Mouse (Mus musculus) lung, adult 2 months (tissue): ENCODE measurements around the gene Car2. TPM values are rescaled to one million over a fixed set of nuclear protein-coding genes. Genes with fewer than 3 reads are reported as not detected.

Experiments used
- DNase-seq: peaks from one replicate; pipeline ENCODE4 v3.0.0; 2022
- H3K4me1 ChIP-seq: fragments of 200-500 bp; 2 replicates; pipeline ENCODE4 v1.6.1; 2011; ENCODE audit warnings: low read length; ENCODE audit not compliant: control insufficient read depth, insufficient read depth
- H3K4me3 ChIP-seq: fragments of 200-500 bp; replicated peaks from 2 replicates; pipeline ENCODE3; 2011; ENCODE audit warnings: low read depth, mild to moderate bottlenecking, control low read depth, low read length; ENCODE audit errors: extremely low read depth
- CTCF ChIP-seq: fragments of 200-500 bp; IDR thresholded peaks from 2 replicates; pipeline ENCODE4 v1.5.1; 2011; ENCODE audit warnings: mild to moderate bottlenecking, low read length, control low read depth; ENCODE audit not compliant: insufficient read depth
- POLR2A ChIP-seq: fragments of 200-500 bp; IDR thresholded peaks from 2 replicates; pipeline ENCODE4 v1.6.1; 2011; ENCODE audit warnings: low read depth, mild to moderate bottlenecking, control low read depth, low read length, borderline replicate concordance; ENCODE audit errors: extremely low read depth
- WGBS: fragments of 180-500 bp; shearing (Covaris S2); methylation state at CpG from one replicate; pipeline ENCODE4 v1.1.7; 2018; 5-methylcytosine and 5-hydroxymethylcytosine counted together
- polyA plus RNA-seq: library from polyadenylated mRNA; depleted of rRNA; stranded (reverse); fragments of >200 nt; gene quantifications from 2 replicates; pipeline ENCODE4 v1.2.3, GENCODE M21; 2012

Car2 gene
- polyA plus RNA-seq, 1 experiment, result 194 TPM

GRCm38 (mm10) chr3:14887686-14888295, 1.7 kb downstream of the Car2 start:
- WGBS, result 28% methylated on average over 10 of the region's 10 CpGs
- H3K4me1 ChIP-seq, result peaks cover 7% of the 10 kb centered on the region
- DNase-seq, result peak; percentile 30
- peak overlapping the region; percentile 54 for H3K4me3 ChIP-seq
- TF ChIP-seq POLR2A (no peak), CTCF (no peak)

- no peak overlapping the region for H3K4me3 ChIP-seq
- H3K4me1 ChIP-seq, result peaks cover 9% of the 10 kb centered on the region
- DNase-seq, result no peak
- TF ChIP-seq CTCF (no peak), POLR2A (no peak)
- 50% methylated on average over 2 of the region's 2 CpGs for WGBS
Observed at GRCm38 (mm10) chr3:14888549-14888948, 2.5 kb downstream of the Car2 start.

- TF ChIP-seq POLR2A, result no peak
- no peak for TF ChIP-seq CTCF
- WGBS, result 26% methylated on average over 2 of the region's 2 CpGs
- Histone ChIP-seq H3K4me1 (peaks cover 12% of the 10 kb centered on the region), H3K4me3 (peak overlapping the region; percentile 10)
- no peak for DNase-seq
Observed at GRCm38 (mm10) chr3:14889085-14889484, 3.0 kb downstream of the Car2 start.

- H3K4me3 ChIP-seq, result peak overlapping the region; percentile 14
- H3K4me1 ChIP-seq, result peaks cover 12% of the 10 kb centered on the region
- no peak for TF ChIP-seq CTCF
- no peak for DNase-seq
- WGBS, result 20% methylated on average over 4 of the region's 4 CpGs
Observed at GRCm38 (mm10) chr3:14889716-14890409, 3.8 kb downstream of the Car2 start.

GRCm38 (mm10) chr3:14892991-14893390, 6.9 kb downstream of the Car2 start:
- TF ChIP-seq POLR2A (no peak), CTCF (no peak)
- no peak for DNase-seq
- WGBS, result 60% methylated on average over 3 of the region's 3 CpGs
- Histone ChIP-seq H3K4me3 (no peak overlapping the region), H3K4me1 (peaks cover 12% of the 10 kb centered on the region)

GRCm38 (mm10) chr3:14893700-14894099, 7.6 kb downstream of the Car2 start:
- Histone ChIP-seq H3K4me3 (no peak overlapping the region), H3K4me1 (peaks cover 12% of the 10 kb centered on the region)
- WGBS, result 34% methylated on average over 5 of the region's 5 CpGs
- TF ChIP-seq CTCF (no peak), POLR2A (no peak)
- no peak for DNase-seq

- TF ChIP-seq CTCF, result no peak
- TF ChIP-seq POLR2A, result no peak
- no peak overlapping the region for H3K4me3 ChIP-seq
- WGBS, result 92% methylated on average over 3 of the region's 3 CpGs
- H3K4me1 ChIP-seq, result peaks cover 11% of the 10 kb centered on the region
- no peak for DNase-seq
Observed at GRCm38 (mm10) chr3:14895333-14895732, 9.3 kb downstream of the Car2 start.

GRCm38 (mm10) chr3:14897770-14898169, 11.7 kb downstream of the Car2 start:
- no peak for DNase-seq
- TF ChIP-seq POLR2A, result no peak
- TF ChIP-seq CTCF, result no peak
- peaks cover 9% of the 10 kb centered on the region for H3K4me1 ChIP-seq
- no peak overlapping the region for H3K4me3 ChIP-seq
- WGBS, result 57% methylated on average over 6 of the region's 6 CpGs

- H3K4me3 ChIP-seq, result no peak overlapping the region
- peaks cover 4% of the 10 kb centered on the region for H3K4me1 ChIP-seq
- TF ChIP-seq CTCF (no peak), POLR2A (no peak)
- WGBS, result 94% methylated on average over 3 of the region's 3 CpGs
- DNase-seq, result no peak
Observed at GRCm38 (mm10) chr3:14903380-14903779, 17.3 kb downstream of the Car2 start.

- no peak for DNase-seq
- no peak overlapping the region for H3K4me3 ChIP-seq
- H3K4me1 ChIP-seq, result peaks cover 2% of the 10 kb centered on the region
- WGBS, result 63% methylated on average over 3 of the region's 3 CpGs
- TF ChIP-seq POLR2A, result no peak
- TF ChIP-seq CTCF, result no peak
Observed at GRCm38 (mm10) chr3:14904165-14904564, 18.1 kb downstream of the Car2 start.

- DNase-seq, result no peak
- Histone ChIP-seq H3K4me1 (no peaks in the 10 kb centered on the region), H3K4me3 (no peak overlapping the region)
- 64% methylated on average over 1 of the region's 1 CpGs for WGBS
- TF ChIP-seq CTCF, result no peak
Observed at GRCm38 (mm10) chr3:14907271-14907670, 21.2 kb downstream of the Car2 start.
